Mouse (Mus musculus): ENCODE measurements at regions not wholly inside any gene's neighbourhood (a gene's known extent, or its start where the extent isn't known, plus 50 kb on each side); places are given as distances from the start of the nearest gene placed in this dataset.

DNA sequence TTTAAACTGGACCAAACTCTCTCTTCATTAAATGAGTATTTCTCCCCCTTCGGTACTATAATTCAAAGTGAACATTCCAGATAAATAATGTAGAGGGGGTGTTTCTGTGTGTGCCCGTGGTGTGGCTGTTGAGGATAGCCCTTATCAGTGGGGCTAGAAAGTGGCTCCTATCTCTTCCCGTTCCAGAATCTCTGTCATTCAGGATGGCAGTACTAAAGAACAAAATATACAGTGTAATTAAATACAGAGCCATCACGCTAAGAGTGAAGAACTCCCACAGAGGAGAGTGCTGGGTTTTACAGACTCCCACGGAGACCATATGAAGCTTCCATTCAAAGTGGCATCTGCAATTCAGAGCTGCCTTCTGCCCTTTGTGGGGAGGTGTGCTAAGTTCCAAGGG, 229.8 kb downstream of the Gm10295 start:
- Histone ChIP-seq H3K27me3 (replicated peaks) (no peaks in the 10 kb centered on the region), H3K4me2 (ENCODE audit: insufficient read depth, low read depth, poor library complexity, severe bottlenecking) (no peak overlapping the region), H3K27ac (ENCODE audit: insufficient read depth, low read depth) (no peak overlapping the region), H3K9ac (ENCODE audit: insufficient read depth, low read depth) (no peak overlapping the region), H3K36me3 (replicated peaks in 1 of 2; ENCODE audit: control insufficient read depth in 1 of 2, insufficient read depth in 1 of 2, low read length in 1 of 2) (no peaks in the 10 kb centered on the region), H3K4me3 (replicated peaks in 1 of 3; ENCODE audit: low read depth in 2 of 3, low read length in 2 of 3, poor library complexity in 1 of 3) (no peak overlapping the region), H3K4me1 (ENCODE audit: control insufficient read depth in 1 of 2, insufficient read depth in 2 of 2) (no peaks in the 10 kb centered on the region), H3K9me3 (replicated peaks; ENCODE audit: low read length) (peaks cover 55% of the 10 kb centered on the region), H3K79me2 (replicated peaks; ENCODE audit: control insufficient read depth, extremely low read depth, insufficient read depth, poor library complexity, severe bottlenecking) (no peaks in the 10 kb centered on the region)
- dilution Hi-C loops (cut with MboI; ENCODE audit: extremely low pct_ligation_motif_present, extremely low pct_unique_long_range_greater_than_20kb, low sequenced_read_pairs) (no loop called here), in situ Hi-C loops (cut with MboI; ENCODE audit: low pct_ligation_motif_present, low pct_unique_long_range_greater_than_20kb, low sequenced_read_pairs) (no loop called here)
- DNase-seq (ENCODE audit: extremely low read depth) = no peak
- no peak for TF ChIP-seq ZNF384 (IDR thresholded peaks at IDR 0.05; ENCODE audit: low read depth, low read length)
- no peak for TF ChIP-seq BHLHE40 (IDR thresholded peaks at IDR 0.05; ENCODE audit: low read depth, low read length)
- no peak for TF ChIP-seq ZMIZ1 (IDR thresholded peaks at IDR 0.05; ENCODE audit: low read depth, low read length)
- no peak for TF ChIP-seq ZC3H11A (IDR thresholded peaks at IDR 0.05; ENCODE audit: low read depth, low read length)
- no peak for TF ChIP-seq USF2 (conservative IDR thresholded peaks at IDR 0.05; ENCODE audit: low read depth, low read length)
- TF ChIP-seq ELF1 (IDR thresholded peaks at IDR 0.05; ENCODE audit: low read depth, low read length) = no peak
- TF ChIP-seq JUN (IDR thresholded peaks at IDR 0.05; ENCODE audit: insufficient read depth, low read depth, low read length) = no peak
- no peak for TF ChIP-seq E2F4 (IDR thresholded peaks at IDR 0.05; ENCODE audit: insufficient replicate concordance, low read depth, low read length)
- TF ChIP-seq MEF2A (IDR thresholded peaks at IDR 0.05; ENCODE audit: borderline replicate concordance, low read depth, low read length) = no peak
- TF ChIP-seq MAX (IDR thresholded peaks at IDR 0.05; ENCODE audit: low read length) = no peak
- TF ChIP-seq UBTF (IDR thresholded peaks at IDR 0.05; ENCODE audit: low read depth, low read length) = no peak
- no peak for TF ChIP-seq KAT2A (IDR thresholded peaks at IDR 0.05; ENCODE audit: insufficient replicate concordance, low read length)
- TF ChIP-seq CHD1 (IDR thresholded peaks at IDR 0.05; ENCODE audit: low read depth, low read length) = no peak
- TF ChIP-seq NRF1 (IDR thresholded peaks at IDR 0.05; ENCODE audit: low read depth, low read length) = no peak
- TF ChIP-seq RAD21 (IDR thresholded peaks at IDR 0.05; ENCODE audit: low read depth, low read length) = no peak
- TF ChIP-seq JUND (conservative IDR thresholded peaks at IDR 0.05; ENCODE audit: low read depth, low read length) = no peak
- TF ChIP-seq ZKSCAN1 (IDR thresholded peaks at IDR 0.05; ENCODE audit: borderline replicate concordance, low read depth, low read length) = no peak
- TF ChIP-seq ETS1 (conservative IDR thresholded peaks at IDR 0.05; ENCODE audit: low read depth, low read length) = no peak

GRCm38 (mm10) chr7:71120975-71121374, 230.3 kb downstream of the Gm10295 start:
- Histone ChIP-seq H3K9me3 (replicated peaks; ENCODE audit: low read length) (peaks cover 55% of the 10 kb centered on the region), H3K9ac (ENCODE audit: insufficient read depth, low read depth) (no peak overlapping the region), H3K27me3 (replicated peaks) (no peaks in the 10 kb centered on the region), H3K4me3 (replicated peaks in 1 of 3; ENCODE audit: low read depth in 2 of 3, low read length in 2 of 3, poor library complexity in 1 of 3) (no peak overlapping the region), H3K27ac (ENCODE audit: insufficient read depth, low read depth) (no peak overlapping the region), H3K36me3 (replicated peaks in 1 of 2; ENCODE audit: control insufficient read depth in 1 of 2, insufficient read depth in 1 of 2, low read length in 1 of 2) (no peaks in the 10 kb centered on the region), H3K4me1 (ENCODE audit: control insufficient read depth in 1 of 2, insufficient read depth in 2 of 2) (no peaks in the 10 kb centered on the region), H3K4me2 (ENCODE audit: insufficient read depth, low read depth, poor library complexity, severe bottlenecking) (no peak overlapping the region), H3K79me2 (replicated peaks; ENCODE audit: control insufficient read depth, extremely low read depth, insufficient read depth, poor library complexity, severe bottlenecking) (no peaks in the 10 kb centered on the region)
- in situ Hi-C loops (cut with MboI; ENCODE audit: low pct_ligation_motif_present, low pct_unique_long_range_greater_than_20kb, low sequenced_read_pairs) = no loop called here
- no peak for TF ChIP-seq SIN3A (IDR thresholded peaks at IDR 0.05; ENCODE audit: low read length)
- TF ChIP-seq MXI1 (IDR thresholded peaks at IDR 0.05; ENCODE audit: low read depth, low read length) = no peak
- TF ChIP-seq ZC3H11A (IDR thresholded peaks at IDR 0.05; ENCODE audit: low read depth, low read length) = no peak
- TF ChIP-seq CHD2 (IDR thresholded peaks at IDR 0.05; ENCODE audit: low read length) = no peak
- no peak for TF ChIP-seq MAX (IDR thresholded peaks at IDR 0.05; ENCODE audit: low read length)
- dilution Hi-C loops (cut with MboI; ENCODE audit: extremely low pct_ligation_motif_present, extremely low pct_unique_long_range_greater_than_20kb, low sequenced_read_pairs) = no loop called here
- DNase-seq (ENCODE audit: extremely low read depth) = no peak

Measured in CH12.LX (cell line).